Mouse (Mus musculus) urinary bladder, postnatal 36 days (tissue): ENCODE results near the gene Cox4i1.
"Not testable (repeated sequence)": the region's sequence is repeated elsewhere in the genome, so short reads cannot be mapped to it uniquely, and the experiment has no call there.

ENCODE experiments used
- DNase-seq, 2 experiments: peaks; one replicate each; pipeline ENCODE4 v3.0.0; 2022; ENCODE audit warnings: low spot score in 2 of 2, mixed read lengths in 1 of 2

Gene Cox4i1

GRCm38 (mm10) chr8:120664566-120664965 lies 3.5 kb upstream of the Cox4i1 start:
- no peak for DNase-seq

- DNase-seq, result no peak
Measured at GRCm38 (mm10) chr8:120665726-120666455, 2.1 kb upstream of the Cox4i1 start.

- DNase-seq, result no peak
Measured at GRCm38 (mm10) chr8:120666807-120667470, 1.1 kb upstream of the Cox4i1 start.

GRCm38 (mm10) chr8:120668374-120668905 lies 418 bp downstream of the Cox4i1 start, which contains the start of gene Emc8:
Gene Emc8 (minus strand): TSS chr8:120668573.
- DNase-seq, result no peak

- no peak for DNase-seq
Measured at GRCm38 (mm10) chr8:120671775-120672174, 3.8 kb downstream of the Cox4i1 start.

GRCm38 (mm10) chr8:120672626-120673229 lies 4.7 kb downstream of the Cox4i1 start:
- DNase-seq, result no peak

- DNase-seq, result no peak
Measured at GRCm38 (mm10) chr8:120673298-120673697, 5.3 kb downstream of the Cox4i1 start.

- no peak for DNase-seq
Measured at GRCm38 (mm10) chr8:120675718-120676117, 7.7 kb downstream of the Cox4i1 start.

GRCm38 (mm10) chr8:120678447-120678846 lies 10.4 kb downstream of the Cox4i1 start:
- DNase-seq, result peak; percentile 69 to 81

GRCm38 (mm10) chr8:120679629-120680387 lies 11.8 kb downstream of the Cox4i1 start:
- DNase-seq, result no peak

GRCm38 (mm10) chr8:120680405-120680804 lies 12.4 kb downstream of the Cox4i1 start:
- DNase-seq, result not testable (repeated sequence)

GRCm38 (mm10) chr8:120681113-120681512 lies 13.1 kb downstream of the Cox4i1 start:
- DNase-seq, result no peak

GRCm38 (mm10) chr8:120683602-120684001 lies 15.6 kb downstream of the Cox4i1 start:
- DNase-seq, result peak; percentile 52 to 78

- no peak for DNase-seq
Measured at GRCm38 (mm10) chr8:120684082-120684481, 16.1 kb downstream of the Cox4i1 start.

- DNase-seq, result peak in 1 of 2 experiments; percentile 54
Measured at GRCm38 (mm10) chr8:120685097-120685496, 17.1 kb downstream of the Cox4i1 start.

- no peak for DNase-seq
Measured at GRCm38 (mm10) chr8:120685591-120685990, 17.6 kb downstream of the Cox4i1 start.

GRCm38 (mm10) chr8:120686051-120686450 lies 18.0 kb downstream of the Cox4i1 start:
- DNase-seq, result peak in 1 of 2 experiments; percentile 45

- no peak for DNase-seq
Measured at GRCm38 (mm10) chr8:120686576-120686975, 18.6 kb downstream of the Cox4i1 start.

- no peak for DNase-seq
Measured at GRCm38 (mm10) chr8:120687786-120688185, 19.8 kb downstream of the Cox4i1 start.

GRCm38 (mm10) chr8:120688511-120688910 lies 20.5 kb downstream of the Cox4i1 start:
- no peak for DNase-seq

- no peak for DNase-seq
Measured at GRCm38 (mm10) chr8:120692934-120693333, 24.9 kb downstream of the Cox4i1 start.
